Mouse (Mus musculus) large intestine, adult 2 months (tissue): ENCODE measurements at regions not wholly inside any gene's neighbourhood (a gene's known extent, or its start where the extent isn't known, plus 50 kb on each side); places are given as distances from the start of the nearest gene placed in this dataset.
"Not testable (repeated sequence)": the region's sequence is repeated elsewhere in the genome, so short reads cannot be mapped to it uniquely, and the experiment has no call there.

Source experiments
- DNase-seq: peaks from one replicate; pipeline ENCODE4 v3.0.0-alpha.2; 2012; ENCODE audit warnings: low read depth, low spot score
- WGBS: fragments of 180-500 bp; shearing (Covaris S2); methylation state at CpG from one replicate; pipeline ENCODE4 v1.1.7; 2018; 5-methylcytosine and 5-hydroxymethylcytosine counted together

- DNase-seq = not testable (repeated sequence)
- WGBS = 56% methylated on average over 12 of the region's 12 CpGs
These were observed 197.9 kb downstream of the Samd9l start for GRCm38 (mm10) chr6:3201507-3201906.

GRCm38 (mm10) chr6:3201107-3201506 is 198.3 kb downstream of the Samd9l start:
- no peak for DNase-seq
- WGBS = 69% methylated on average over 33 of the region's 33 CpGs

- WGBS = 88% methylated on average over 18 of the region's 18 CpGs
- DNase-seq = not testable (repeated sequence)
These were observed 198.8 kb downstream of the Samd9l start for GRCm38 (mm10) chr6:3200586-3200985.

GRCm38 (mm10) chr6:3192424-3192820 is 206.9 kb downstream of the Samd9l start:
- not testable (repeated sequence) for DNase-seq
- 68% methylated on average over 1 of the region's 1 CpGs for WGBS

- 87% methylated on average over 6 of the region's 6 CpGs for WGBS
- DNase-seq = not testable (repeated sequence)
These were observed 207.5 kb downstream of the Samd9l start for GRCm38 (mm10) chr6:3191695-3192423.

GRCm38 (mm10) chr6:3183819-3184199 is 215.6 kb downstream of the Samd9l start:
- 36% methylated on average over 5 of the region's 5 CpGs for whole genome bisulfite sequencing
- DNase-seq = peak; percentile 93

- WGBS = 45% methylated on average over 33 of the region's 33 CpGs
- peak; percentile 94 for DNase-seq
These were observed 216.2 kb downstream of the Samd9l start for GRCm38 (mm10) chr6:3182889-3183818.

- 39% methylated on average over 17 of the region's 17 CpGs for WGBS
- not testable (repeated sequence) for DNase-seq
These were observed 216.9 kb downstream of the Samd9l start for GRCm38 (mm10) chr6:3182424-3182841.

- 51% methylated on average over 8 of the region's 10 CpGs for WGBS
- DNase-seq = not testable (repeated sequence)
These were observed 219.6 kb downstream of the Samd9l start for GRCm38 (mm10) chr6:3179603-3180348.

- DNase-seq = not testable (repeated sequence)
- 55% methylated on average over 4 of the region's 4 CpGs for WGBS
These were observed 229.9 kb downstream of the Samd9l start for GRCm38 (mm10) chr6:3169479-3169878.

- WGBS = 19% methylated on average over 1 of the region's 1 CpGs
These were observed 233.2 kb downstream of the Samd9l start for GRCm38 (mm10) chr6:3166149-3166548.

GRCm38 (mm10) chr6:3151901-3152300 is 247.5 kb downstream of the Samd9l start:
- WGBS = 37% methylated on average over 2 of the region's 2 CpGs
- not testable (repeated sequence) for DNase-seq

More at GRCm38 (mm10) chr6:3166149-3166548, 233.2 kb downstream of the Samd9l start:
- not testable (repeated sequence) for DNase-seq

GRCm38 (mm10) chr6:3137823-3138222 is 261.5 kb downstream of the Samd9l start:
- not testable (repeated sequence) for DNase-seq
- WGBS = 85% methylated on average over 3 of the region's 3 CpGs

- DNase-seq = not testable (repeated sequence)
- WGBS = 88% methylated on average over 4 of the region's 4 CpGs
These were observed 265.6 kb downstream of the Samd9l start for GRCm38 (mm10) chr6:3133763-3134162.

- 18% methylated on average over 1 of the region's 3 CpGs for WGBS
- not testable (repeated sequence) for DNase-seq
These were observed 283.1 kb downstream of the Samd9l start for GRCm38 (mm10) chr6:3116296-3116695.
